Mouse (Mus musculus) liver, adult 2 months (tissue): Measurements from ENCODE around the gene Rere. TPM values are rescaled to one million over a fixed set of nuclear protein-coding genes. Genes with fewer than 3 reads are reported as not detected.

Experiments used
- DNase-seq: peaks from one replicate; pipeline ENCODE4 v3.0.0-alpha.2; 2011; ENCODE audit warnings: low read depth, low spot score; ENCODE audit errors: extremely low read depth
- H3K27ac ChIP-seq: fragments of 200-500 bp; replicated peaks from 2 replicates; pipeline ENCODE4 v1.5.1; 2012; ENCODE audit warnings: low read depth, mild to moderate bottlenecking, control low read depth, inconsistent platforms, low read length; ENCODE audit not compliant: insufficient read depth
- H3K27me3 ChIP-seq: fragments of 200-500 bp; 2 replicates; pipeline ENCODE4 v1.6.1; 2012; ENCODE audit warnings: mild to moderate bottlenecking, moderate library complexity, low read length, inconsistent platforms; ENCODE audit not compliant: control insufficient read depth, insufficient read depth
- H3K36me3 ChIP-seq: fragments of 200-500 bp; 2 replicates; pipeline ENCODE4 v1.6.1; 2012; ENCODE audit warnings: low read length, inconsistent platforms; ENCODE audit not compliant: control insufficient read depth, insufficient read depth
- H3K4me1 ChIP-seq: fragments of 200-500 bp; 2 replicates; pipeline ENCODE4 v1.6.1; 2011; ENCODE audit warnings: low read length; ENCODE audit not compliant: control insufficient read depth, insufficient read depth
- H3K4me3 ChIP-seq: fragments of 200-500 bp; 2 replicates; pipeline ENCODE4 v1.5.1; 2011; ENCODE audit warnings: low read depth, mild to moderate bottlenecking, control low read depth, low read length, moderate library complexity; ENCODE audit not compliant: insufficient read depth
- H3K79me2 ChIP-seq: fragments of 200-500 bp; 2 replicates; pipeline ENCODE4 v1.6.1; 2012; ENCODE audit warnings: inconsistent platforms, mild to moderate bottlenecking, low read length, moderate library complexity; ENCODE audit not compliant: control insufficient read depth, insufficient read depth
- H3K9ac ChIP-seq: fragments of 200-500 bp; 2 replicates; pipeline ENCODE4 v1.6.1; 2012; ENCODE audit warnings: low read depth, mild to moderate bottlenecking, control low read depth, inconsistent platforms, low read length
- CTCF ChIP-seq: fragments of 200-500 bp; IDR thresholded peaks from 2 replicates; pipeline ENCODE4 v1.5.1; 2011; ENCODE audit warnings: low read depth, low read length, control low read depth
- POLR2A ChIP-seq: fragments of 200-500 bp; IDR thresholded peaks from 2 replicates; pipeline ENCODE4 v1.6.1; 2011; ENCODE audit warnings: low read length, control low read depth; ENCODE audit not compliant: insufficient read depth; ENCODE audit errors: extremely low read depth
- WGBS: fragments of 180-500 bp; shearing (Covaris S2); methylation state at CpG from one replicate; pipeline ENCODE4 v1.1.7; 2018; 5-methylcytosine and 5-hydroxymethylcytosine counted together
- polyA plus RNA-seq: library from polyadenylated mRNA; depleted of rRNA; stranded (reverse); fragments of >200 nt; gene quantifications from 2 replicates; pipeline ENCODE4 v1.2.3, GENCODE M21; 2012
- total RNA-seq: library from RNA; depleted of rRNA; stranded (reverse); fragments of >200 nt; gene quantifications from 2 replicates; pipeline ENCODE4 v1.2.3, GENCODE M21; 2014

Rere gene
- total and polyA plus RNA-seq, 2 experiments, result 8.8 to 10.0 TPM

- Histone ChIP-seq H3K9ac (no peak overlapping the region), H3K27me3 (no peaks in the 10 kb centered on the region), H3K79me2 (peaks cover 42% of the 10 kb centered on the region), H3K4me3 (no peak overlapping the region), H3K4me1 (peaks cover 19% of the 10 kb centered on the region), H3K36me3 (0 out of 2 replicates have a peak, but pooled peaks cover 2% of the 10 kb centered on the region), H3K27ac (no peak overlapping the region)
- no peak for DNase-seq
- TF ChIP-seq POLR2A (no peak), CTCF (no peak)
- 93% methylated on average over 8 of the region's 8 CpGs for WGBS
Observed at GRCm38 (mm10) chr4:150384405-150384804, 103.0 kb downstream of the Rere start.

- peaks cover 15% of the 10 kb centered on the region for H3K4me1 ChIP-seq
- DNase-seq, result no peak
- no peak overlapping the region for H3K4me3 ChIP-seq
- TF ChIP-seq CTCF, result no peak
- TF ChIP-seq POLR2A, result no peak
- H3K27me3 ChIP-seq, result no peaks in the 10 kb centered on the region
- H3K79me2 ChIP-seq, result peaks cover 42% of the 10 kb centered on the region
- WGBS, result 89% methylated on average over 3 of the region's 3 CpGs
- H3K36me3 ChIP-seq, result 0 out of 2 replicates have a peak, but pooled peaks cover 2% of the 10 kb centered on the region
- no peak overlapping the region for H3K9ac ChIP-seq
- no peak overlapping the region for H3K27ac ChIP-seq
Observed at GRCm38 (mm10) chr4:150384899-150385298, 103.5 kb downstream of the Rere start.

DNA sequence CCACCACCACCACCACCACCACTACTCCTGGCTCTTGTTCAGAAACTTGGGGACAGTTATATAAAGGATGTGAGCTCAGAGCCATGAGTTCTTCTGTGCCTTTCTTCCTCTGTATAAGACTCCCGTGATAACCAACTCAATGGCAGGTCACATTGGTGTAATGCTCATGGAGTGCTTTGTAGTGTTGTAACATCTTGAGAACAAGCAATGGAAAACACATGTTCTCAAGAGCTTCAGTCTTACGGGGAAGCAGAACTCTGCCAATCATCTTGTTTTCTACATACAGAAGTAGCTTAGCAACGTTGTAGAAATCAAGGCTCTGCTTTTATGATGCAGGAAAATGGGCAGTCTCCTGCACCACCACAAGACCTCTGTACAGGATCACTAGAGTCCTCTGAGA is 107.1 kb downstream of the Rere start:
- Histone ChIP-seq H3K27me3 (no peaks in the 10 kb centered on the region), H3K27ac (no peak overlapping the region), H3K79me2 (peaks cover 29% of the 10 kb centered on the region), H3K4me1 (peaks cover 11% of the 10 kb centered on the region), H3K4me3 (no peak overlapping the region), H3K9ac (no peak overlapping the region), H3K36me3 (0 out of 2 replicates have a peak, but pooled peaks cover 2% of the 10 kb centered on the region)
- no peak for DNase-seq
- WGBS, result 75% methylated on average over 3 of the region's 3 CpGs
- TF ChIP-seq CTCF, result no peak
- no peak for TF ChIP-seq POLR2A

DNA sequence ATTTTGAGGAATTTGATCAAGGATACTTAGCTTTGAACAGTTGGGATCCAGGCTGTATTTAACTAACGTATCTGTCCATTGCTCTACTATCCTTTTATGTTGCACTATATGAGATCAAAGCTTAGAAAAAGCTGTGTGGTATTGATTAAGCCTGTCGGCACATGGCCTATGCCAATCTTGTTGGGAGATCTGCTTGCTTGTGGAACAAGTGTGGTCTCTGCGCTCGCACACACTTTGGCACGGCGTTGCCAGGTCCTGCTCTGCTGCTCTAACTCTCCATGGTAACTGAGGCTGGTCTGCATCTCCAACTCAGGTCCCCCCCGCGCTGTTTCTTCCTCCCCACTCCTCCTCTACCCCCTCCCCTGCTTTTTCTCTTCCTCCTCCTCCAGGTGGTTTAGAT is 112.2 kb downstream of the Rere start:
- Histone ChIP-seq H3K4me1 (peaks cover 21% of the 10 kb centered on the region), H3K27ac (peak overlapping the region; percentile 5; the same call in 1 of the 2 replicates)
- WGBS, result 25% methylated on average over 8 of the region's 8 CpGs

DNA sequence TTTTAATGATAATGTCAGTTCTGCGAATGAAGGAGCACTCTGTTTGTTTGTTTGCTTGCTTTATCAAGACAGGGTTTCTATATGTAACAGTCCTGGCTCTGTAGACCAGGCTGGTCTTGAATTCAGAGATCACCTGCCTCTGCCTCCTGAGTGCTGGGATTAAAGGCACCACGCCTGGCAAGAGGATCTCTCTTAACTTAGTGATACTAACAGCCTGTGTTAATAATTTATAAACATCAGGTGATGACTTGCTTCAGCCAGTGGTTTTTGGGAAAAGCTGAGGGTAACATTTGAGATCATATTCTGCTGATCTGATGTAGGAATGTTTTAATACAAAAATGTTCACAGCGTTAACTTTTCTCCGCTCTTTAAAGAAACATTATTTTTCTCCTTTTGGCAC is 112.6 kb downstream of the Rere start:
- TF ChIP-seq CTCF (no peak), POLR2A (no peak)
- H3K27ac ChIP-seq, result no peak overlapping the region
- H3K4me3 ChIP-seq, result no peak overlapping the region
- DNase-seq, result peak; percentile 84
- H3K4me1 ChIP-seq, result peaks cover 21% of the 10 kb centered on the region
- no peak overlapping the region for H3K9ac ChIP-seq
- no peaks in the 10 kb centered on the region for H3K36me3 ChIP-seq
- 44% methylated on average over 4 of the region's 4 CpGs for WGBS
- no peaks in the 10 kb centered on the region for H3K27me3 ChIP-seq
- peaks cover 44% of the 10 kb centered on the region for H3K79me2 ChIP-seq

More for the DNA sequence above, 112.2 kb downstream of the Rere start:
- peak; percentile 73 for DNase-seq
- H3K36me3 ChIP-seq, result no peaks in the 10 kb centered on the region
- no peaks in the 10 kb centered on the region for H3K27me3 ChIP-seq
- peak overlapping the region; percentile 1; the same call in 1 of the 2 replicates for H3K4me3 ChIP-seq
- peak overlapping the region; percentile 33; the same call in 1 of the 2 replicates for H3K9ac ChIP-seq
- H3K79me2 ChIP-seq, result peaks cover 41% of the 10 kb centered on the region
- TF ChIP-seq POLR2A, result no peak
- TF ChIP-seq CTCF, result no peak

- no peak for DNase-seq
- peak overlapping the region; percentile 31; the same call in 1 of the 2 replicates for H3K27ac ChIP-seq
- H3K9ac ChIP-seq, result no peak overlapping the region
- H3K36me3 ChIP-seq, result no peaks in the 10 kb centered on the region
- no peak overlapping the region for H3K4me3 ChIP-seq
- TF ChIP-seq POLR2A (no peak), CTCF (no peak)
- peaks cover 26% of the 10 kb centered on the region for H3K4me1 ChIP-seq
- no peaks in the 10 kb centered on the region for H3K27me3 ChIP-seq
- H3K79me2 ChIP-seq, result peaks cover 46% of the 10 kb centered on the region
Observed at GRCm38 (mm10) chr4:150396339-150396738, 114.9 kb downstream of the Rere start.
